Mouse (Mus musculus) hindbrain, embryonic 10.5 days (tissue): ENCODE results near the gene Gm49486. TPM values are rescaled to one million over a fixed set of nuclear protein-coding genes. Genes with fewer than 3 reads are reported as not detected.

ENCODE experiments used
- DNase-seq: peaks from one replicate; pipeline ENCODE4 v3.0.0-alpha.2; 2017; ENCODE audit warnings: low spot score
- H3K27ac ChIP-seq: fragments of 300-500 bp; sonication (generic); 2 replicates; pipeline ENCODE4 v1.5.1; 2016; ENCODE audit warnings: mild to moderate bottlenecking, moderate library complexity
- H3K27me3 ChIP-seq: fragments of 300-500 bp; sonication (generic); 2 replicates; pipeline ENCODE4 v1.6.1; 2016; ENCODE audit warnings: mild to moderate bottlenecking; ENCODE audit not compliant: poor library complexity, insufficient read depth, severe bottlenecking
- H3K36me3 ChIP-seq: fragments of 300-500 bp; sonication (generic); 2 replicates; pipeline ENCODE4 v1.6.1; 2016; ENCODE audit warnings: mild to moderate bottlenecking, moderate library complexity
- H3K4me1 ChIP-seq: fragments of 300-500 bp; sonication (generic); replicated peaks from 2 replicates; pipeline ENCODE4 v1.6.1; 2016; ENCODE audit warnings: mild to moderate bottlenecking
- H3K4me3 ChIP-seq: fragments of 300-500 bp; sonication (generic); 2 replicates; pipeline ENCODE4 v1.5.1; 2016; ENCODE audit warnings: mild to moderate bottlenecking, moderate library complexity
- H3K9me3 ChIP-seq: fragments of 300-500 bp; sonication (generic); 2 replicates; pipeline ENCODE4 v1.6.1; 2016; ENCODE audit warnings: mild to moderate bottlenecking, moderate library complexity
- WGBS: fragments of 180-500 bp; shearing (Covaris S2); methylation state at CpG from one replicate; pipeline ENCODE4 v1.1.7; 2016; 5-methylcytosine and 5-hydroxymethylcytosine counted together
- polyA plus RNA-seq: library from polyadenylated mRNA; unstranded; fragments of >200 nt; fragmentation: Nextera tagmentation; extraction: Ambion mirVana; gene quantifications from 2 replicates; pipeline ENCODE4 v1.2.1, GENCODE M21; 2016

The Gm49486 gene
- polyA plus RNA-seq, 1 experiment from 2014 or later: 0.21 TPM

GRCm38 (mm10) chr15:79242574-79243233, 13.5 kb downstream of the Gm49486 start:
- H3K4me1 ChIP-seq: peaks cover 24% of the 10 kb centered on the region
- H3K27me3 ChIP-seq: no peaks in the 10 kb centered on the region
- no peak overlapping the region for H3K4me3 ChIP-seq
- H3K36me3 ChIP-seq: peaks cover 89% of the 10 kb centered on the region
- no peak overlapping the region for H3K27ac ChIP-seq
- WGBS: 78% methylated on average over 13 of the region's 13 CpGs
- DNase-seq: no peak
- H3K9me3 ChIP-seq: no peaks in the 10 kb centered on the region

- peak; percentile 97 for DNase-seq
- Histone ChIP-seq H3K27me3 (no peaks in the 10 kb centered on the region), H3K4me1 (peaks cover 24% of the 10 kb centered on the region), H3K4me3 (no peak overlapping the region), H3K9me3 (no peaks in the 10 kb centered on the region), H3K27ac (0 out of 2 replicates have a peak overlapping the region, but pooled peaks have one; percentile 26), H3K36me3 (peaks cover 89% of the 10 kb centered on the region)
- WGBS: 31% methylated on average over 10 of the region's 10 CpGs
These were observed 14.2 kb downstream of the Gm49486 start for GRCm38 (mm10) chr15:79243234-79244042.

- Histone ChIP-seq H3K27me3 (peaks cover 6% of the 10 kb centered on the region; the same call in 1 of the 2 replicates), H3K4me1 (peaks cover 24% of the 10 kb centered on the region), H3K4me3 (no peak overlapping the region), H3K36me3 (peaks cover 89% of the 10 kb centered on the region), H3K27ac (peak overlapping the region; percentile 64), H3K9me3 (no peaks in the 10 kb centered on the region)
- peak; percentile 34 for DNase-seq
- WGBS: 65% methylated on average over 7 of the region's 7 CpGs
These were observed 15.1 kb downstream of the Gm49486 start for GRCm38 (mm10) chr15:79244071-79244893.

GRCm38 (mm10) chr15:79245321-79245720, 16.1 kb downstream of the Gm49486 start:
- no peak for DNase-seq
- Histone ChIP-seq H3K4me1 (peaks cover 24% of the 10 kb centered on the region), H3K36me3 (peaks cover 85% of the 10 kb centered on the region), H3K9me3 (no peaks in the 10 kb centered on the region), H3K27ac (peak overlapping the region; percentile 64; the same call in 1 of the 2 replicates), H3K4me3 (no peak overlapping the region), H3K27me3 (peaks cover 16% of the 10 kb centered on the region; the same call in 1 of the 2 replicates)
- WGBS: 92% methylated on average over 3 of the region's 3 CpGs

- peaks cover 51% of the 10 kb centered on the region for H3K36me3 ChIP-seq
- no peak overlapping the region for H3K4me3 ChIP-seq
- H3K9me3 ChIP-seq: no peaks in the 10 kb centered on the region
- DNase-seq: no peak
- H3K4me1 ChIP-seq: peaks cover 34% of the 10 kb centered on the region
- H3K27ac ChIP-seq: no peak overlapping the region
- H3K27me3 ChIP-seq: peaks cover 66% of the 10 kb centered on the region
- 74% methylated on average over 2 of the region's 2 CpGs for WGBS
These were observed 21.0 kb downstream of the Gm49486 start for GRCm38 (mm10) chr15:79250236-79250635.

GRCm38 (mm10) chr15:79251168-79251567, 22.0 kb downstream of the Gm49486 start:
- Histone ChIP-seq H3K27ac (no peak overlapping the region), H3K36me3 (peaks cover 42% of the 10 kb centered on the region), H3K9me3 (no peaks in the 10 kb centered on the region), H3K27me3 (peaks cover 71% of the 10 kb centered on the region), H3K4me3 (no peak overlapping the region; the same call in 1 of the 2 replicates), H3K4me1 (peaks cover 32% of the 10 kb centered on the region)
- WGBS: 50% methylated on average over 7 of the region's 7 CpGs
- DNase-seq: no peak

- Histone ChIP-seq H3K4me3 (peak overlapping the region; percentile 49), H3K27me3 (peaks cover 71% of the 10 kb centered on the region), H3K27ac (peak overlapping the region; percentile 71), H3K9me3 (no peaks in the 10 kb centered on the region), H3K36me3 (peaks cover 34% of the 10 kb centered on the region), H3K4me1 (peaks cover 32% of the 10 kb centered on the region)
- peak; percentile 43 for DNase-seq
- WGBS: 3% methylated on average over 61 of the region's 61 CpGs
These were observed 22.7 kb downstream of the Gm49486 start for GRCm38 (mm10) chr15:79251781-79252491.

- H3K27ac ChIP-seq: peak overlapping the region; percentile 71
These were observed 23.4 kb downstream of the Gm49486 start for GRCm38 (mm10) chr15:79252580-79252979.

GRCm38 (mm10) chr15:79254661-79255060, 25.5 kb downstream of the Gm49486 start, which contains the start of gene Slc16a8:
Slc16a8 (minus strand) TSS chr15:79254761.
- Histone ChIP-seq H3K27ac (no peak within 1 kb of the TSS), H3K4me3 (no peak within 1 kb of the TSS), H3K4me1 (peaks cover 41% of the 10 kb centered on the region), H3K36me3 (peaks cover 7% of the 10 kb centered on the region; the same call in 1 of the 2 replicates), H3K9me3 (no peaks in the 10 kb centered on the region), H3K27me3 (peaks cover 80% of the 10 kb centered on the region)
- 25% methylated on average over 3 of the region's 3 CpGs for WGBS
- DNase-seq: no peak

More at GRCm38 (mm10) chr15:79252580-79252979, 23.4 kb downstream of the Gm49486 start:
- H3K4me1 ChIP-seq: peaks cover 32% of the 10 kb centered on the region
- WGBS: 27% methylated on average over 24 of the region's 24 CpGs
- DNase-seq: no peak
- peaks cover 71% of the 10 kb centered on the region for H3K27me3 ChIP-seq
- peak overlapping the region; percentile 49 for H3K4me3 ChIP-seq
- H3K36me3 ChIP-seq: peaks cover 28% of the 10 kb centered on the region
- no peaks in the 10 kb centered on the region for H3K9me3 ChIP-seq

- Histone ChIP-seq H3K4me1 (peaks cover 37% of the 10 kb centered on the region), H3K9me3 (no peaks in the 10 kb centered on the region), H3K27ac (no peak overlapping the region), H3K27me3 (peaks cover 80% of the 10 kb centered on the region), H3K36me3 (no peaks in the 10 kb centered on the region), H3K4me3 (no peak overlapping the region)
- no peak for DNase-seq
- 29% methylated on average over 17 of the region's 17 CpGs for WGBS
These were observed 29.3 kb downstream of the Gm49486 start for GRCm38 (mm10) chr15:79258521-79258920.

GRCm38 (mm10) chr15:79261095-79261725, 32.0 kb downstream of the Gm49486 start:
- WGBS: 1% methylated on average over 60 of the region's 62 CpGs
- peak; percentile 44 for DNase-seq
- H3K27me3 ChIP-seq: peaks cover 80% of the 10 kb centered on the region
- peaks cover 30% of the 10 kb centered on the region for H3K4me1 ChIP-seq
- no peaks in the 10 kb centered on the region for H3K36me3 ChIP-seq
- peak overlapping the region; percentile 82 for H3K4me3 ChIP-seq
- H3K27ac ChIP-seq: peak overlapping the region; percentile 85
- no peaks in the 10 kb centered on the region for H3K9me3 ChIP-seq
